Mouse (Mus musculus): ENCODE results near the gene Vezf1.

Gene Vezf1

GRCm38 (mm10) chr11:88098787-88099598 lies 30.9 kb downstream of the Vezf1 start:
- peak; percentile 70 for DNase-seq (ENCODE audit: low spot score)

- peak; percentile 55 for DNase-seq (ENCODE audit: low spot score)
Observed at GRCm38 (mm10) chr11:88099599-88100023, 31.5 kb downstream of the Vezf1 start.

- no peak for DNase-seq (ENCODE audit: low spot score)
Observed at GRCm38 (mm10) chr11:88100170-88100569, 32.1 kb downstream of the Vezf1 start.

- DNase-seq (ENCODE audit: low spot score) = no peak
Observed at GRCm38 (mm10) chr11:88103214-88103941, 35.3 kb downstream of the Vezf1 start.

GRCm38 (mm10) chr11:88105494-88106291 lies 37.6 kb downstream of the Vezf1 start:
- no peak for DNase-seq (ENCODE audit: low spot score)

- no peak for DNase-seq (ENCODE audit: low spot score)
Observed at GRCm38 (mm10) chr11:88106292-88106554, 38.1 kb downstream of the Vezf1 start.

GRCm38 (mm10) chr11:88107365-88107764 lies 39.3 kb downstream of the Vezf1 start:
- DNase-seq (ENCODE audit: low spot score) = no peak

GRCm38 (mm10) chr11:88110031-88110594 lies 42.0 kb downstream of the Vezf1 start:
- DNase-seq (ENCODE audit: low spot score) = no peak

GRCm38 (mm10) chr11:88112078-88112477 lies 44.0 kb downstream of the Vezf1 start:
- DNase-seq (ENCODE audit: low spot score) = no peak

- DNase-seq (ENCODE audit: low spot score) = no peak
Observed at GRCm38 (mm10) chr11:88112677-88113333, 44.7 kb downstream of the Vezf1 start.

- no peak for DNase-seq (ENCODE audit: low spot score)
Observed at GRCm38 (mm10) chr11:88113543-88114271, 45.6 kb downstream of the Vezf1 start.

- DNase-seq (ENCODE audit: low spot score) = no peak
Observed at GRCm38 (mm10) chr11:88114871-88115301, 46.8 kb downstream of the Vezf1 start.

- no peak for DNase-seq (ENCODE audit: low spot score)
Observed at GRCm38 (mm10) chr11:88116568-88116967, 48.5 kb downstream of the Vezf1 start.

- DNase-seq (ENCODE audit: low spot score) = no peak
Observed at GRCm38 (mm10) chr11:88117356-88118090, 49.4 kb downstream of the Vezf1 start.

GRCm38 (mm10) chr11:88118091-88118440 lies 50.0 kb downstream of the Vezf1 start:
- no peak for DNase-seq (ENCODE audit: low spot score)

- DNase-seq (ENCODE audit: low spot score) = peak; percentile 63
Observed at GRCm38 (mm10) chr11:88118817-88119642, 51.0 kb downstream of the Vezf1 start.

GRCm38 (mm10) chr11:88122545-88122944 lies 54.5 kb downstream of the Vezf1 start:
- DNase-seq (ENCODE audit: low spot score) = no peak

GRCm38 (mm10) chr11:88123021-88123420 lies 54.9 kb downstream of the Vezf1 start:
- no peak for DNase-seq (ENCODE audit: low spot score)

- no peak for DNase-seq (ENCODE audit: low spot score)
Observed at GRCm38 (mm10) chr11:88123731-88124130, 55.7 kb downstream of the Vezf1 start.

GRCm38 (mm10) chr11:88125483-88125882 lies 57.4 kb downstream of the Vezf1 start:
- DNase-seq (ENCODE audit: low spot score) = no peak

Measured in ovary, postnatal 14 days (tissue).